Comparison of ENCODE assay signal across 13 mouse cellular contexts in the genomic region with DNA sequence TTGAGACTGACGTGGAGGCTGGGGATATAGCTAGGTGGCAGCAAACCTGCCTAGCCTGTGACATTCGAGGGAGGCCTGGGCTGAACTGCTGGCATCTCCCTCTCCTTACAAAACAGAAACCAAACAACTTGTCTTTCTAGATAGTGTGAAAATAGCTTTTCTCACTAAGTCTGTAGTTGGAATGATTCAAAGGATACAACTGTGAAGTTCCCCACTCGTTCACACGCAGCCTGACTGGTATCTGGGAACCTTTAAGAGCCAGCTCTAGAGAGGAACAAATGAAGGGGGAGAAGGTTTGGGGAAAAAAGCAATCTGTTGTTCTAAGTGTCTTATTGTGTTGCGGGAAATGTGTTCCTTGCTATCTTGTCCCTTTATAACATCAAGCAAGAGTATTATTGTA. TPM values are rescaled to one million over a fixed set of nuclear protein-coding genes. Genes with fewer than 3 reads are reported as not detected.
DNase-seq lines count a peak whose midpoint lies in the region; ATAC-seq and TF ChIP-seq lines count a peak whose summit lies in the region.
"Had no signal": no experiment of that assay in that cellular context is flagged by ENCODE, and none has a peak within 500 bp of the region (broad histone marks: within the 10 kb centered on the region; RNA-seq: fewer than 3 reads in every experiment).

No protein-coding gene starts in this region.

- no peak overlapping the region for H3K4me3 ChIP-seq in forebrain, postnatal 0 days (ENCODE audit: low read depth, low read length)
- no peak overlapping the region for H3K4me3 ChIP-seq in forebrain, embryonic 11.5 days (ENCODE audit: low read depth, low read length)
- no peak overlapping the region for H3K4me3 ChIP-seq in hindbrain, embryonic 12.5 days
- H3K4me3 ChIP-seq in hindbrain, embryonic 11.5 days (ENCODE audit: low read depth, low read length), result no peak overlapping the region
- no peak overlapping the region for H3K4me3 ChIP-seq in neural tube, embryonic 15.5 days (replicated peaks)

- peaks cover 20% of the 10 kb centered on the region for H3K4me1 ChIP-seq in forebrain, postnatal 0 days (ENCODE audit: insufficient read depth)
- peaks cover 24% of the 10 kb centered on the region; the same call in 1 of the 2 replicates for H3K4me1 ChIP-seq in forebrain, embryonic 11.5 days (replicated peaks; ENCODE audit: control insufficient read depth, insufficient read depth, low read length)
- peaks cover 32% of the 10 kb centered on the region for H3K4me1 ChIP-seq in hindbrain, embryonic 12.5 days
- peaks cover 11% of the 10 kb centered on the region for H3K4me1 ChIP-seq in hindbrain, embryonic 11.5 days (replicated peaks; ENCODE audit: control insufficient read depth, insufficient read depth, low read length)
- peaks cover 40% of the 10 kb centered on the region for H3K4me1 ChIP-seq in neural tube, embryonic 15.5 days

- H3K27ac ChIP-seq in forebrain, postnatal 0 days (ENCODE audit: low read depth, low read length), result no peak overlapping the region
- no peak overlapping the region for H3K27ac ChIP-seq in forebrain, embryonic 11.5 days (ENCODE audit: low read depth, low read length)
- H3K27ac ChIP-seq in hindbrain, embryonic 12.5 days, result peak overlapping the region; percentile 40; the same call in 1 of the 2 replicates
- no peak overlapping the region for H3K27ac ChIP-seq in hindbrain, embryonic 11.5 days (ENCODE audit: low read depth, low read length)
- H3K27ac ChIP-seq in neural tube, embryonic 15.5 days (replicated peaks), result peak overlapping the region; percentile 94; the same call in 1 of the 2 replicates
- H3K27ac ChIP-seq: liver, embryonic 14.5 days had no signal

- H3K27me3 ChIP-seq in forebrain, postnatal 0 days (ENCODE audit: insufficient read depth, low read length), result no peaks in the 10 kb centered on the region
- no peaks in the 10 kb centered on the region for H3K27me3 ChIP-seq in forebrain, embryonic 11.5 days (ENCODE audit: control insufficient read depth, insufficient read depth, low read length)
- no peaks in the 10 kb centered on the region for H3K27me3 ChIP-seq in hindbrain, embryonic 12.5 days
- H3K27me3 ChIP-seq in hindbrain, embryonic 11.5 days (ENCODE audit: control insufficient read depth, insufficient read depth, low read length), result no peaks in the 10 kb centered on the region
- H3K27me3 ChIP-seq in neural tube, embryonic 15.5 days (replicated peaks), result no peaks in the 10 kb centered on the region

- no peak overlapping the region for H3K4me2 ChIP-seq in forebrain, postnatal 0 days (ENCODE audit: low read depth)
- no peak overlapping the region for H3K4me2 ChIP-seq in forebrain, embryonic 11.5 days (ENCODE audit: low read depth, low read length, severe bottlenecking)
- no peak overlapping the region for H3K4me2 ChIP-seq in hindbrain, embryonic 12.5 days (replicated peaks)
- H3K4me2 ChIP-seq in hindbrain, embryonic 11.5 days (replicated peaks; ENCODE audit: low read depth, low read length), result no peak overlapping the region
- H3K4me2 ChIP-seq in neural tube, embryonic 15.5 days, result no peak overlapping the region

- peaks cover 7% of the 10 kb centered on the region; the same call in 1 of the 2 replicates for H3K36me3 ChIP-seq in forebrain, postnatal 0 days (ENCODE audit: insufficient read depth)
- peaks cover 6% of the 10 kb centered on the region for H3K36me3 ChIP-seq in forebrain, embryonic 11.5 days (ENCODE audit: control insufficient read depth, insufficient read depth, low read length)
- peaks cover 19% of the 10 kb centered on the region for H3K36me3 ChIP-seq in hindbrain, embryonic 12.5 days
- peaks cover 5% of the 10 kb centered on the region; the same call in 1 of the 2 replicates for H3K36me3 ChIP-seq in hindbrain, embryonic 11.5 days (ENCODE audit: control insufficient read depth, insufficient read depth, low read length)
- H3K36me3 ChIP-seq in neural tube, embryonic 15.5 days, result peaks cover 16% of the 10 kb centered on the region

- H3K9ac ChIP-seq in forebrain, postnatal 0 days, result no peak overlapping the region
- H3K9ac ChIP-seq in forebrain, embryonic 11.5 days (ENCODE audit: low read length), result no peak overlapping the region
- H3K9ac ChIP-seq in hindbrain, embryonic 12.5 days, result no peak overlapping the region
- no peak overlapping the region for H3K9ac ChIP-seq in hindbrain, embryonic 11.5 days (ENCODE audit: low read depth, low read length)
- H3K9ac ChIP-seq in neural tube, embryonic 15.5 days (replicated peaks), result no peak overlapping the region
- H3K9ac ChIP-seq: liver, embryonic 14.5 days had no signal

- TF ChIP-seq CTCF in forebrain, postnatal 0 days (IDR thresholded peaks at IDR 0.05; ENCODE audit: low read depth), result no peak

- ATAC-seq in forebrain, postnatal 0 days, result no peak
- ATAC-seq in forebrain, embryonic 11.5 days (replicated peaks; ENCODE audit: low FRiP score), result no peak
- no peak for ATAC-seq in hindbrain, embryonic 12.5 days (ENCODE audit: low FRiP score)
- ATAC-seq in hindbrain, embryonic 11.5 days (ENCODE audit: low FRiP score), result no peak
- no peak for ATAC-seq in neural tube, embryonic 15.5 days (ENCODE audit: low FRiP score)
- no peak for ATAC-seq in erythroblast, adult 5-6 weeks (replicated peaks; ENCODE audit: low FRiP score, poor library complexity, severe bottlenecking)
- ATAC-seq: inflammation-experienced regulatory T-cells, adult 6 months had no signal

- 59% methylated on average over 5 of the region's 5 CpGs for WGBS in forebrain, postnatal 0 days
- WGBS in forebrain, embryonic 11.5 days, result 89% methylated on average over 5 of the region's 5 CpGs
- WGBS in hindbrain, embryonic 12.5 days, result 95% methylated on average over 5 of the region's 5 CpGs
- 86% methylated on average over 5 of the region's 5 CpGs for WGBS in hindbrain, embryonic 11.5 days
- 84% methylated on average over 5 of the region's 5 CpGs for WGBS in neural tube, embryonic 15.5 days

- DNase-seq in forebrain, postnatal 0 days, result peak; percentile 33
- DNase-seq in forebrain, embryonic 11.5 days (ENCODE audit: low spot score), result no peak
- DNase-seq in hindbrain, embryonic 11.5 days (ENCODE audit: low spot score), result no peak
- no peak for DNase-seq in neural tube, embryonic 10.5 days (ENCODE audit: extremely low spot score, low spot score)
- DNase-seq in urinary bladder, postnatal 4 days (ENCODE audit: low spot score in 2 of 2), result no peak
- DNase-seq: kidney, postnatal 36 days; lung, postnatal 10 days had no signal

- no peaks in the 10 kb centered on the region for H3K9me3 ChIP-seq in forebrain, postnatal 0 days (ENCODE audit: low read length)
- no peaks in the 10 kb centered on the region for H3K9me3 ChIP-seq in forebrain, embryonic 11.5 days (ENCODE audit: control insufficient read depth, low read length)
- H3K9me3 ChIP-seq in hindbrain, embryonic 12.5 days (replicated peaks), result no peaks in the 10 kb centered on the region; the same call in 1 of the 2 replicates
- H3K9me3 ChIP-seq in hindbrain, embryonic 11.5 days (ENCODE audit: control insufficient read depth, low read length), result no peaks in the 10 kb centered on the region
- no peaks in the 10 kb centered on the region for H3K9me3 ChIP-seq in neural tube, embryonic 15.5 days (replicated peaks)

RNA-seq across cellular contexts. Expression of a gene that starts 51.0 kb away (rescaled TPM):
- total RNA-seq in forebrain, postnatal 0 days (2014; rRNA removed), result 44.4 and 49.8 TPM in 2 replicates
- polyA plus RNA-seq in forebrain, postnatal 0 days (2015; fragmentation: Nextera tagmentation; extraction: Ambion mirVana), result 19.7 and 24.2 TPM in 2 replicates
- polyA plus RNA-seq in forebrain, embryonic 11.5 days (2014; fragmentation: Nextera tagmentation; extraction: Ambion mirVana), result 54.2 and 60.2 TPM in 2 replicates
- 37.0 and 38.9 TPM in 2 replicates for polyA plus RNA-seq in hindbrain, embryonic 12.5 days (2016; fragmentation: Nextera tagmentation; extraction: Ambion mirVana)
- polyA plus RNA-seq in hindbrain, embryonic 11.5 days (2014; fragmentation: Nextera tagmentation; extraction: Ambion mirVana), result 47.9 and 51.6 TPM in 2 replicates
- 21.1 and 29.6 TPM in 2 replicates for polyA plus RNA-seq in neural tube, embryonic 15.5 days (2015; fragmentation: Nextera tagmentation; extraction: Ambion mirVana)
- 19.4 and 22.2 TPM in 2 replicates for total RNA-seq in erythroblast, adult 5-6 weeks (2015; ENCODE audit: low replicate concordance)
- 15.9 and 16.3 TPM in 2 replicates for total RNA-seq in erythroblast, adult 5-6 weeks (2017; ENCODE audit: low replicate concordance)

RNA-seq across cellular contexts. Expression of a gene that starts 51.0 kb away (rescaled TPM):
- total RNA-seq in forebrain, postnatal 0 days (2014; rRNA removed), result 0.95 and 1.4 TPM in 2 replicates
- 0.29 TPM in 1 of 2 replicates, not detected in the other for polyA plus RNA-seq in forebrain, postnatal 0 days (2015; fragmentation: Nextera tagmentation; extraction: Ambion mirVana)
- not detected in 2 replicates for polyA plus RNA-seq in forebrain, embryonic 11.5 days (2014; fragmentation: Nextera tagmentation; extraction: Ambion mirVana)
- polyA plus RNA-seq in hindbrain, embryonic 12.5 days (2016; fragmentation: Nextera tagmentation; extraction: Ambion mirVana), result 0.21 and 0.34 TPM in 2 replicates
- polyA plus RNA-seq in hindbrain, embryonic 11.5 days (2014; fragmentation: Nextera tagmentation; extraction: Ambion mirVana), result 0.36 and 0.37 TPM in 2 replicates
- polyA plus RNA-seq in neural tube, embryonic 15.5 days (2015; fragmentation: Nextera tagmentation; extraction: Ambion mirVana), result not detected in 2 replicates
- total RNA-seq in erythroblast, adult 5-6 weeks (2015; ENCODE audit: low replicate concordance), result not detected in 2 replicates
- total RNA-seq in erythroblast, adult 5-6 weeks (2017; ENCODE audit: low replicate concordance), result 1.3 TPM in 1 of 2 replicates, not detected in the other
- total RNA-seq: megakaryocyte-erythroid progenitor cell, adult 5-6 weeks had no signal
- polyA plus RNA-seq: inflammation-experienced regulatory T-cells, adult 6 months had no signal

RNA-seq across cellular contexts. Expression of a gene that starts 57.0 kb away (rescaled TPM):
- total RNA-seq in forebrain, postnatal 0 days (2014; rRNA removed), result 111 and 160 TPM in 2 replicates
- 17.7 and 24.3 TPM in 2 replicates for polyA plus RNA-seq in forebrain, postnatal 0 days (2015; fragmentation: Nextera tagmentation; extraction: Ambion mirVana)
- polyA plus RNA-seq in forebrain, embryonic 11.5 days (2014; fragmentation: Nextera tagmentation; extraction: Ambion mirVana), result 33.0 and 37.4 TPM in 2 replicates
- polyA plus RNA-seq in hindbrain, embryonic 12.5 days (2016; fragmentation: Nextera tagmentation; extraction: Ambion mirVana), result 42.5 and 45.4 TPM in 2 replicates
- polyA plus RNA-seq in hindbrain, embryonic 11.5 days (2014; fragmentation: Nextera tagmentation; extraction: Ambion mirVana), result 27.4 and 28.2 TPM in 2 replicates
- polyA plus RNA-seq in neural tube, embryonic 15.5 days (2015; fragmentation: Nextera tagmentation; extraction: Ambion mirVana), result 27.6 and 29.4 TPM in 2 replicates
- 7.5 and 7.7 TPM in 2 replicates for total RNA-seq in erythroblast, adult 5-6 weeks (2015; ENCODE audit: low replicate concordance)
- total RNA-seq in erythroblast, adult 5-6 weeks (2017; ENCODE audit: low replicate concordance), result 12.1 and 18.4 TPM in 2 replicates

Comparison
In these comparisons a context has a peak if more than half of its experiments do, and no peak if none do; other contexts are left out.
1. H3K27ac ChIP-seq: peak in hindbrain, embryonic 12.5 days (single experiment) and neural tube, embryonic 15.5 days (single experiment); none in forebrain, postnatal 0 days (single experiment), forebrain, embryonic 11.5 days (single experiment) and hindbrain, embryonic 11.5 days (single experiment).